In genomic region chr1:53940268-53941017, GRCm38 (mm10) we compare ENCODE assay signal across 8 mouse cellular contexts.
DNase-seq lines count a peak whose midpoint lies in the region; ATAC-seq and TF ChIP-seq lines count a peak whose summit lies in the region.

No protein-coding gene starts in this region.

- ATAC-seq in hindbrain, embryonic 13.5 days (ENCODE audit: low FRiP score): peak; percentile 78
- peak; percentile 72 for ATAC-seq in midbrain, postnatal 0 days (ENCODE audit: low FRiP score)

- TF ChIP-seq CTCF in midbrain, postnatal 0 days (IDR thresholded peaks at IDR 0.05): no peak
- no peak for TF ChIP-seq CTCF in layer of hippocampus, adult 2 months (conservative IDR thresholded peaks at IDR 0.05)

- DNase-seq in kidney, postnatal 10 days: peak; percentile 17
- DNase-seq in kidney, postnatal 25 days: no peak
- DNase-seq in brain, embryonic 18.5 days (ENCODE audit: low read depth, low spot score): peak; percentile 3
- peak; percentile 41 for DNase-seq in midbrain, postnatal 0 days (ENCODE audit: low spot score)
- no peak for DNase-seq in layer of hippocampus, adult 2 months (ENCODE audit: low spot score in 2 of 2)
- no peak for DNase-seq in ovary, adult 18-20 months (ENCODE audit: low spot score)
- no peak for DNase-seq in spleen, postnatal 14 days (ENCODE audit: low spot score in 2 of 2)

- 26% methylated on average over 13 of the region's 13 CpGs for WGBS in hindbrain, embryonic 13.5 days
- WGBS in midbrain, postnatal 0 days: 16% methylated on average over 13 of the region's 13 CpGs

- no peaks in the 10 kb centered on the region for H3K9me3 ChIP-seq in hindbrain, embryonic 13.5 days
- H3K9me3 ChIP-seq in midbrain, postnatal 0 days (ENCODE audit: low read length): no peaks in the 10 kb centered on the region

- H3K4me2 ChIP-seq in hindbrain, embryonic 13.5 days: peak overlapping the region; percentile 27
- H3K4me2 ChIP-seq in midbrain, postnatal 0 days (ENCODE audit: low read depth, low read length, poor library complexity, severe bottlenecking): peak overlapping the region; percentile 29

- peak overlapping the region; percentile 46; the same call in 1 of the 2 replicates for H3K9ac ChIP-seq in hindbrain, embryonic 13.5 days
- H3K9ac ChIP-seq in midbrain, postnatal 0 days (replicated peaks; ENCODE audit: low read length, poor library complexity, severe bottlenecking): 0 out of 2 replicates have a peak overlapping the region, but pooled peaks have one; percentile 33

- no peak overlapping the region for H3K4me3 ChIP-seq in hindbrain, embryonic 13.5 days
- peak overlapping the region; percentile 10; the same call in 1 of the 2 replicates for H3K4me3 ChIP-seq in midbrain, postnatal 0 days (ENCODE audit: low read depth, low read length)
- no peak overlapping the region for H3K4me3 ChIP-seq in layer of hippocampus, adult 2 months

- H3K27me3 ChIP-seq in hindbrain, embryonic 13.5 days: no peaks in the 10 kb centered on the region
- no peaks in the 10 kb centered on the region for H3K27me3 ChIP-seq in midbrain, postnatal 0 days (ENCODE audit: insufficient read depth, low read length)

- no peaks in the 10 kb centered on the region for H3K36me3 ChIP-seq in hindbrain, embryonic 13.5 days
- no peaks in the 10 kb centered on the region for H3K36me3 ChIP-seq in midbrain, postnatal 0 days (ENCODE audit: insufficient read depth, low read length)

- peak overlapping the region; percentile 55; the same call in 1 of the 2 replicates for H3K27ac ChIP-seq in hindbrain, embryonic 13.5 days
- H3K27ac ChIP-seq in midbrain, postnatal 0 days (ENCODE audit: low read depth, low read length): no peak overlapping the region
- H3K27ac ChIP-seq in layer of hippocampus, adult 2 months: no peak overlapping the region

- peaks cover 8% of the 10 kb centered on the region for H3K4me1 ChIP-seq in hindbrain, embryonic 13.5 days (replicated peaks)
- peaks cover 4% of the 10 kb centered on the region for H3K4me1 ChIP-seq in midbrain, postnatal 0 days (ENCODE audit: insufficient read depth, low read length)

Comparison
In these comparisons a context has a peak if more than half of its experiments do, and no peak if none do; other contexts are left out.
1. DNase-seq: peak in kidney, postnatal 10 days (single experiment), brain, embryonic 18.5 days (single experiment) and midbrain, postnatal 0 days (single experiment); none in kidney, postnatal 25 days (0 of 2), layer of hippocampus, adult 2 months (0 of 2), ovary, adult 18-20 months (single experiment) and spleen, postnatal 14 days (0 of 2).